In the genomic region with DNA sequence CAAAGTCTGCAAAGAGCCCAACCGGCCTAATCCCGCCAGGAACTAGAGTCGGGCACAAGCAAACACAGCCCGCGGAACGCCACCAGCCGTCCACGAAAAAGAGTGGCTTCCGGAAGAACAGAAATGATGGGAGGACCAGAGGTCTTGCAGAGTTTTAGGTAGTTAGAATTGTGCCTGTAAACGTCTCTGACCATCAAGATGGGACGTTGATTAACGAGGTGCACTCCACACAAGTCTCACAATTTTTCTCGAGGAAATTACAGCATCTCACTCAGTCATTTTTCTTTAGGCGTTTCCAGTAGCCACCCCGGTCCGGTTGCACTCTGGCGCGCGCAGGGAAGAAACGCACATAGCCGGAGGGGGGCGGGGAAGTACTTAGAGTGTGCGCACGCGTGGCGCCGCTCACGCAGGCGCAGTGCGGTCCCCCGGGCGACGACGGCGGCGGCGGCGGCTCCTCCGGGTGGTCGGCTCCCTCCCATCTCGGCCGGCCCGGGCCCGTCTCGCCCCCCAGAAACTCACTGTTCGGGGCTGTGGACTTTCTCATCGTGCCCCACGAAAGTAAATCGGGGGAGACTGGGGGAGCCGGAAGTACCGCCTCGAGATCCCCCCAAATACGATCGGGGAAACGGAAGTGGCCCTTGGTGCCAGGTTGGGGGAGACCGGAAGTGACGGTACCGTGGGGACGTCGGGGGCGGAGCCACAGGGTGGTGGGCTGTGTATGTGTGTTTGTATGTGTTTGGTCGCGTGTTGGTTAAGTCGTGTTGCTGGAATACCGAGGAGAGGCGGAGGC, we compare ENCODE assay signal across 8 mouse cellular contexts. TPM values are rescaled to one million over a fixed set of nuclear protein-coding genes. Genes with fewer than 3 reads are reported as not detected.
DNase-seq lines count a peak whose midpoint lies in the region; ATAC-seq and TF ChIP-seq lines count a peak whose summit lies in the region.

A gene (plus strand): TSS at position 378 of the 790 bp plus-strand sequence.

- peak; percentile 95 for DNase-seq in 3134 (ENCODE audit: extremely low read depth, insufficient read length, low spot score)
- DNase-seq in adrenal gland, postnatal 36 days, result peak; percentile 94 to 95
- peak; percentile 96 for DNase-seq in heart, adult 2 months
- peak; percentile 92 to 93 for DNase-seq in kidney, adult 8-10 months
- peak; percentile 95 to 96 for DNase-seq in spleen, postnatal 10 days (ENCODE audit: low spot score in 2 of 2)

- WGBS in embryonic facial prominence, embryonic 13.5 days, result under 1% methylated on average over 66 of the region's 66 CpGs
- WGBS in heart, adult 2 months, result under 1% methylated on average over 66 of the region's 66 CpGs
- under 1% methylated on average over 66 of the region's 66 CpGs for WGBS in limb, embryonic 13.5 days
- WGBS in midbrain, embryonic 16.5 days, result under 1% methylated on average over 66 of the region's 66 CpGs

- peak within 1 kb of the TSS; percentile 95 for H3K27ac ChIP-seq in embryonic facial prominence, embryonic 13.5 days
- peak within 1 kb of the TSS; percentile 95 for H3K27ac ChIP-seq in heart, adult 2 months
- peak within 1 kb of the TSS; percentile 91 for H3K27ac ChIP-seq in limb, embryonic 13.5 days
- H3K27ac ChIP-seq in midbrain, embryonic 16.5 days (ENCODE audit: low read length), result peak within 1 kb of the TSS; percentile 95

- peaks cover 28% of the 10 kb centered on the region for H3K36me3 ChIP-seq in embryonic facial prominence, embryonic 13.5 days
- H3K36me3 ChIP-seq in heart, adult 2 months (ENCODE audit: control insufficient read depth, insufficient read depth, low read length), result no peaks in the 10 kb centered on the region
- H3K36me3 ChIP-seq in limb, embryonic 13.5 days, result peaks cover 25% of the 10 kb centered on the region
- peaks cover 6% of the 10 kb centered on the region for H3K36me3 ChIP-seq in midbrain, embryonic 16.5 days (ENCODE audit: control insufficient read depth, insufficient read depth, low read length)

- intact Hi-C loops in heart, adult 2 months (cut with DNase I), result loop anchor here (2.0 kb wide), 1 partner anchor 14 kb away; a partner anchor contains a TSS

- H3K9ac ChIP-seq in embryonic facial prominence, embryonic 13.5 days, result peak within 1 kb of the TSS; percentile 84
- H3K9ac ChIP-seq in heart, adult 2 months (ENCODE audit: low read depth, low read length), result peak within 1 kb of the TSS; percentile 89
- H3K9ac ChIP-seq in limb, embryonic 13.5 days, result peak within 1 kb of the TSS; percentile 86
- H3K9ac ChIP-seq in midbrain, embryonic 16.5 days (ENCODE audit: low read depth, low read length), result peak within 1 kb of the TSS; percentile 84

- peak; percentile 12; the same call in 1 of the 2 replicates for TF ChIP-seq CTCF in heart, adult 2 months (IDR thresholded peaks at IDR 0.05)

- ATAC-seq in embryonic facial prominence, embryonic 13.5 days (ENCODE audit: insufficient number of reproducible peaks, insufficient read depth, low FRiP score, low TSS enrichment, low read depth), result peak; percentile 91
- peak; percentile 93 for ATAC-seq in limb, embryonic 13.5 days (ENCODE audit: low FRiP score, low read depth)
- peak; percentile 96 for ATAC-seq in midbrain, embryonic 16.5 days

- H3K4me2 ChIP-seq in embryonic facial prominence, embryonic 13.5 days, result peak within 1 kb of the TSS; percentile 73
- peak within 1 kb of the TSS; percentile 94 for H3K4me2 ChIP-seq in limb, embryonic 13.5 days (replicated peaks)
- peak within 1 kb of the TSS; percentile 96 for H3K4me2 ChIP-seq in midbrain, embryonic 16.5 days (ENCODE audit: low read length)

- peaks cover 15% of the 10 kb centered on the region for H3K4me1 ChIP-seq in embryonic facial prominence, embryonic 13.5 days
- peaks cover 3% of the 10 kb centered on the region for H3K4me1 ChIP-seq in heart, adult 2 months (ENCODE audit: control insufficient read depth, insufficient read depth, low read length)
- peaks cover 18% of the 10 kb centered on the region for H3K4me1 ChIP-seq in limb, embryonic 13.5 days
- H3K4me1 ChIP-seq in midbrain, embryonic 16.5 days (ENCODE audit: control insufficient read depth, insufficient read depth, low read length), result peaks cover 26% of the 10 kb centered on the region

- no peaks in the 10 kb centered on the region for H3K27me3 ChIP-seq in embryonic facial prominence, embryonic 13.5 days
- no peaks in the 10 kb centered on the region for H3K27me3 ChIP-seq in heart, adult 2 months (ENCODE audit: control insufficient read depth, insufficient read depth, low read length)
- H3K27me3 ChIP-seq in limb, embryonic 13.5 days, result no peaks in the 10 kb centered on the region
- no peaks in the 10 kb centered on the region for H3K27me3 ChIP-seq in midbrain, embryonic 16.5 days (ENCODE audit: control insufficient read depth, insufficient read depth, low read depth, low read length)

- peak within 1 kb of the TSS; percentile 73 for H3K4me3 ChIP-seq in embryonic facial prominence, embryonic 13.5 days
- H3K4me3 ChIP-seq in heart, adult 2 months, result peak within 1 kb of the TSS; percentile 75
- H3K4me3 ChIP-seq in limb, embryonic 13.5 days, result peak within 1 kb of the TSS; percentile 75
- peak within 1 kb of the TSS; percentile 79 for H3K4me3 ChIP-seq in midbrain, embryonic 16.5 days (ENCODE audit: low read depth, low read length)

- H3K79me2 ChIP-seq in heart, adult 2 months (replicated peaks; ENCODE audit: control insufficient read depth, insufficient read depth, low read length), result peaks cover 4% of the 10 kb centered on the region

- peak; percentile 65 for TF ChIP-seq POLR2A in heart, adult 2 months (IDR thresholded peaks at IDR 0.05; ENCODE audit: insufficient read depth, low read depth, low read length)

- H3K9me3 ChIP-seq in embryonic facial prominence, embryonic 13.5 days, result no peaks in the 10 kb centered on the region
- no peaks in the 10 kb centered on the region for H3K9me3 ChIP-seq in limb, embryonic 13.5 days
- no peaks in the 10 kb centered on the region for H3K9me3 ChIP-seq in midbrain, embryonic 16.5 days (replicated peaks; ENCODE audit: control insufficient read depth, low read length, poor library complexity, severe bottlenecking)

- TF ChIP-seq EP300 in heart, adult 2 months (IDR thresholded peaks at IDR 0.05; ENCODE audit: insufficient read depth, low read depth, low read length), result peak; percentile 66

RNA-seq across cellular contexts. Expression of the gene that starts here (rescaled TPM):
- 100 to 1,000 TPM; 372 to 389 TPM for total RNA-seq in adrenal gland, postnatal 36 days (2021)
- 65.1 and 67.8 TPM in 2 replicates for polyA plus RNA-seq in embryonic facial prominence, embryonic 13.5 days (2015; fragmentation: Nextera tagmentation; extraction: Ambion mirVana)
- 100 to 1,000 TPM; 216 to 252 TPM for total RNA-seq in heart, adult 2 months (2021)
- 140 and 150 TPM in 2 replicates for polyA plus RNA-seq in heart, adult 2 months (2012; rRNA removed)
- polyA plus RNA-seq in limb, embryonic 13.5 days (2015; fragmentation: Nextera tagmentation; extraction: Ambion mirVana), result 66.7 and 67.2 TPM in 2 replicates
- 70.5 and 75.7 TPM in 2 replicates for polyA plus RNA-seq in midbrain, embryonic 16.5 days (2015; fragmentation: Nextera tagmentation; extraction: Ambion mirVana)

Comparison
In these comparisons a context has a peak if more than half of its experiments do, and no peak if none do; other contexts are left out.
1. Peak in every context shown above with its lines: DNase-seq, ATAC-seq, H3K4me3 ChIP-seq and H3K27ac ChIP-seq.